Mouse (Mus musculus) brain, embryonic 14.5 days (tissue): ENCODE measurements around the gene Gp1bb.

ENCODE experiments used
- CTCF ChIP-seq: fragments of 200-500 bp; IDR thresholded peaks from 2 replicates; pipeline ENCODE4 v1.5.1; 2012; ENCODE audit warnings: inconsistent platforms, mild to moderate bottlenecking, moderate library complexity, borderline replicate concordance; ENCODE audit not compliant: insufficient read depth, insufficient read length; ENCODE audit errors: extremely low read depth
- POLR2A ChIP-seq: fragments of 200-500 bp; IDR thresholded peaks from 2 replicates; pipeline ENCODE4 v1.6.1; 2012; ENCODE audit warnings: mild to moderate bottlenecking, inconsistent platforms, borderline replicate concordance; ENCODE audit not compliant: poor library complexity, insufficient read depth, insufficient read length, severe bottlenecking; ENCODE audit errors: extremely low read depth

DNA sequence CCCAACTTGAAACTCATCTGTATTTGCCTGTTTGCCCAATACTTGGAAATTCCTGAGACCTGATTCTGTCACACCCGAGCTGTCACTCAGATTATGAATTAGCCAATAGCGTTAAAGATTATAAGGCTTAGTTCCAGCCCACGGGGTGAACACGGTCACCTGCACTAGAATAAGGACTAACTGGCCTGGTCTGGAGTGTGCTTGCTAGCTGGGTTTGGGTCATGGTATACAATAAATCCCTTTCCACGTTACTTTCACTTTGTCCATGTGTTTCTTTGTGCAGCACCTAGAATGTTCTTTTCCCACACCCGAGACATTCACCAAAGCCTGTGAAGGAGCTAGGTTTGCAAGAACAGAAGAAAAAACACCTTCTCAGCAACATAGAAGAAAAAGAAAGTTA is 47.7 kb upstream of the Gp1bb start:
- TF ChIP-seq CTCF (no peak), POLR2A (no peak)
